Mouse (Mus musculus) right cerebral cortex, postnatal 14 days (tissue): ENCODE data around the gene Gnas.
"Not testable (repeated sequence)": the region's sequence is repeated elsewhere in the genome, so short reads cannot be mapped to it uniquely, and the experiment has no call there.

Source experiments
- DNase-seq: peaks from one replicate; pipeline ENCODE4 v3.0.0; 2022

The Gnas gene

GRCm38 (mm10) chr2:174328926-174329662, 45.0 kb downstream of the Gnas start:
- DNase-seq: no peak

- peak; percentile 75 for DNase-seq
Observed at GRCm38 (mm10) chr2:174329663-174330615, 45.8 kb downstream of the Gnas start.

- peak; percentile 72 for DNase-seq
Observed at GRCm38 (mm10) chr2:174330616-174331191, 46.6 kb downstream of the Gnas start.

- no peak for DNase-seq
Observed at GRCm38 (mm10) chr2:174331282-174332030, 47.3 kb downstream of the Gnas start.

- no peak for DNase-seq
Observed at GRCm38 (mm10) chr2:174333239-174333890, 49.2 kb downstream of the Gnas start.

GRCm38 (mm10) chr2:174334415-174334814, 50.3 kb downstream of the Gnas start:
- no peak for DNase-seq

- DNase-seq: no peak
Observed at GRCm38 (mm10) chr2:174337275-174337674, 53.2 kb downstream of the Gnas start.

- DNase-seq: no peak
Observed at GRCm38 (mm10) chr2:174339701-174340100, 55.6 kb downstream of the Gnas start.

- DNase-seq: no peak
Observed at GRCm38 (mm10) chr2:174340229-174340892, 56.2 kb downstream of the Gnas start.

GRCm38 (mm10) chr2:174340893-174341580, 56.9 kb downstream of the Gnas start:
- DNase-seq: no peak

GRCm38 (mm10) chr2:174342793-174343400, 58.8 kb downstream of the Gnas start:
- DNase-seq: no peak

- no peak for DNase-seq
Observed at GRCm38 (mm10) chr2:174343566-174343965, 59.4 kb downstream of the Gnas start.

- peak; percentile 83 for DNase-seq
Observed at GRCm38 (mm10) chr2:174344003-174344655, 60.0 kb downstream of the Gnas start.

- no peak for DNase-seq
Observed at GRCm38 (mm10) chr2:174344996-174345395, 60.9 kb downstream of the Gnas start.

GRCm38 (mm10) chr2:174346612-174346998, 62.5 kb downstream of the Gnas start, which contains the start of gene Gm20721:
Gene Gm20721 (minus strand): TSS chr2:174346712.
- no peak for DNase-seq

- DNase-seq: not testable (repeated sequence)
Observed at GRCm38 (mm10) chr2:174346999-174347668, 63.0 kb downstream of the Gnas start.

- no peak for DNase-seq
Observed at GRCm38 (mm10) chr2:174358516-174358915, 74.4 kb downstream of the Gnas start.

- DNase-seq: no peak
Observed at GRCm38 (mm10) chr2:174359656-174360055, 75.5 kb downstream of the Gnas start.

GRCm38 (mm10) chr2:174366571-174366970, 82.5 kb downstream of the Gnas start:
- DNase-seq: no peak
